Mouse (Mus musculus) bone marrow, adult 2 months (tissue): ENCODE measurements around the gene Arhgap15.

Source experiments
- CTCF ChIP-seq: fragments of 200-500 bp; IDR thresholded peaks from 2 replicates; pipeline ENCODE4 v1.5.1; 2011; ENCODE audit warnings: low read length, control low read depth; ENCODE audit not compliant: control insufficient read depth, insufficient read depth
- POLR2A ChIP-seq: fragments of 200-500 bp; IDR thresholded peaks from 2 replicates; pipeline ENCODE4 v1.6.1; 2011; ENCODE audit warnings: low read depth, mild to moderate bottlenecking, control low read depth, low read length, borderline replicate concordance; ENCODE audit not compliant: control insufficient read depth

GRCm38 (mm10) chr2:44140455-44140854, 391.8 kb downstream of the Arhgap15 start:
- TF ChIP-seq POLR2A (no peak), CTCF (no peak)
